Mouse (Mus musculus) gastrocnemius, postnatal 10 days (tissue): ENCODE data around the gene Pmpca. TPM values are rescaled to one million over a fixed set of nuclear protein-coding genes. Genes with fewer than 3 reads are reported as not detected.
A peak's percentile ranks its signal among the peaks of the same experiment; 100 is the strongest.

ENCODE experiments used
- DNase-seq: peaks from one replicate; pipeline ENCODE4 v3.0.0; 2021; ENCODE audit warnings: mixed read lengths
- total RNA-seq, 2 experiments: library from RNA; stranded (reverse); gene quantifications; 2 replicates each; pipeline ENCODE4 v1.2.3; 2021

The Pmpca gene
- total RNA-seq, 2 experiments from 2014 or later, result 124 to 146 TPM

DNA sequence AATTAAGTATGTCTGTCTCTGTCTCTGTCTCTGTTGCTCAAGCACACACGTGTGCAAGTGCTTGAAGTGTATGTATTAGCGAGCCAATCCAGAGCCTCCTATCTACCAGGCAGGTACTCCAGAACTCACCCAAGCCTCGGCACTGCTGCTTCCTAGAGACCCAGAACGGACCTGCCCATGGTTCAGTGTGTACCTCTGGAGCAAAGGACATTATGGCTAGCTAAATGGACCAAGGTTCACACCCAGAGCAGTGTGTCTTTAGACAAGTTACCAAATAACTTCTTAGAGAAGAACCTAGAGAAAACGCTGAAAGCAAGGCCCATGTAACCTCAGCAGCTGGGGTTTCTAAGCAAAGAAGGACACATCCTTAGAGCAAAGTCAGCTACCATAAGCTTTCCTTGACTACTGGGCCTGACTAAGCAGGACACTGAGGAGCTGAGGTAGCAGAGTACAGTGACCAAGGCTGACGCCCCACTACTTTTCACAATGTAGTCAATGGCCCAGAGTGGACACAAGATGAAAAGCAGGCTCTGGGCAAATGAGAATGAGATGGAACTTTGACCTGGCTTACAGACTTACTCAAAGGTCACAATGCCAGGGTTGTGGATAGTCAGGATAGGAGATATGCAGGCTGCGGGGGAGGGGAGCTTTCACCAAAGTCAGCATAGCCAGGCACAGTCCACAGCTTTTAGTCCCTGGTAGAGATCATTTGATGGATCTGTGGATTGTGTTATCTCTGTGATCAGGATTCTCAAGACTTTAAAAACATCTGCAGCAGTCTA, 45.8 kb downstream of the Pmpca start:
- DNase-seq, result no peak

DNA sequence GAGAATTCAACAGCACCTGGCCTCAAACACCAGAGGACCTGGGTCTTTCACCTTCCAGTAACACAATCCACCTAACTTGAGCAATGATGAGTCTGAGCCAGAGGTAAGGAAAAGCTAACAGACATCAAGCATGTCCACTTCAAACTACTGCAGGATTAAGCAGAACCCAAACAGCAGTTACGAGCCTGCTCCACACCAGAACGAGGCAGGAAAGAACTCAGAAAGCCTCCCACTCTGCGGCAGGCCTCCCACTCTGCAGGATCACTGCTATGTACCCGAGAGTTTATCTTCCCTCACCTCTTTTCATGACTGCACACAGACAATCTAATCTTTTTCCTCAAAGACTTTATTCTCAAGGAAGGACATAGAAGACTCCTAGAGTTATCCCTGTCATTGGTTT, 48.1 kb downstream of the Pmpca start:
- DNase-seq, result no peak

DNA sequence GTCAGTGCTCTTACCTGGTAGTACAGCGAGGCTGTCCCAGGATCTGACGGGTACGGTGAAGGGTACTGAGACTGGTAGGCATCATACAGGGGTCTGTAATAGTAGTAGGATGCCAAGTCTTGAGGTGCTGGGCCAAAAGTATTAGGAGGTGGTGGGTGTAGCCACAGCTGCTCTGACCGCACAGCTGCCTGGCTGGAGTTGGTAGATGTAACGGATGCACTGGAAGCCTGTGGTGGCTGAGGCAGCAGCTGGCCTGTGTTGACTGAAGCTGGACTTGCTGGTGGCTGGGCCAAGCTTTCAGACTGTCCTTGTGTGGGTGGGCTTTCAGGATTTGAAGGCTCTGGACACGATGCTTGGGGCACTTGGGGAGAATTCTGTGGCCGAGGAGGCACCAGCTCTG, 49.2 kb downstream of the Pmpca start:
- no peak for DNase-seq

GRCm38 (mm10) chr2:26439671-26440070, 50.5 kb downstream of the Pmpca start:
- DNase-seq, result no peak

- DNase-seq, result no peak
Measured at GRCm38 (mm10) chr2:26441261-26441660, 52.1 kb downstream of the Pmpca start.

GRCm38 (mm10) chr2:26441688-26442087, 52.5 kb downstream of the Pmpca start:
- no peak for DNase-seq

GRCm38 (mm10) chr2:26442843-26443242, 53.7 kb downstream of the Pmpca start:
- no peak for DNase-seq

- DNase-seq, result no peak
Measured at GRCm38 (mm10) chr2:26443876-26444275, 54.7 kb downstream of the Pmpca start.

- no peak for DNase-seq
Measured at GRCm38 (mm10) chr2:26444368-26444767, 55.2 kb downstream of the Pmpca start.

- DNase-seq, result peak; percentile 100
Measured at GRCm38 (mm10) chr2:26444946-26445665, 56.0 kb downstream of the Pmpca start, which contains the start of gene Sec16a. Gene Sec16a, minus strand, starts transcription at chr2:26445216.

GRCm38 (mm10) chr2:26445666-26446445, 56.7 kb downstream of the Pmpca start:
- DNase-seq, result peak; percentile 87

- DNase-seq, result no peak
Measured at GRCm38 (mm10) chr2:26446671-26447070, 57.5 kb downstream of the Pmpca start.

Other genes starting within 250 kb of the Pmpca start
- not detected for gene Lhx3, start 181.1 kb upstream of the Pmpca start, total RNA-seq
- 1 to 10 TPM; 5.9 to 7.6 TPM for gene Qsox2, start 151.8 kb upstream of the Pmpca start, total RNA-seq
- under 1 TPM; 0.09 to 0.14 TPM for gene Ccdc187, start 94.8 kb upstream of the Pmpca start, total RNA-seq
- gene Gpsm1, start 73.8 kb upstream of the Pmpca start, total RNA-seq, result 10 to 100 TPM; 12.9 to 16.6 TPM
- 10 to 100 TPM; 18.0 to 18.9 TPM for gene Dnlz, start 37.2 kb upstream of the Pmpca start, total RNA-seq
- 1 to 10 TPM in 1 of 2 experiments, under 1 TPM in 1; 0.82 to 1.5 TPM for gene Card9, start 28.4 kb upstream of the Pmpca start, total RNA-seq
- gene Snapc4, start 8.7 kb upstream of the Pmpca start, total RNA-seq, result 10 to 100 TPM; 11.1 to 14.5 TPM
- gene Entr1, start within 50 bp of the Pmpca start, total RNA-seq, result 10 to 100 TPM; 25.7 to 35.3 TPM
- gene Inpp5e, start 19.9 kb downstream of the Pmpca start, total RNA-seq, result 1 to 10 TPM; 6.3 to 9.2 TPM
- 10 to 100 TPM; 26.3 to 36.5 TPM for gene Sec16a, start 55.9 kb downstream of the Pmpca start, total RNA-seq
- 10 to 100 TPM; 22.5 to 33.5 TPM for gene Notch1, start 127.3 kb downstream of the Pmpca start, total RNA-seq
- 100 to 1,000 TPM; 104 to 147 TPM for gene Egfl7, start 190.7 kb downstream of the Pmpca start, total RNA-seq
- gene Gm20532, start 197.3 kb downstream of the Pmpca start, total RNA-seq, result under 1 TPM in 1 of 2 experiments, not detected in 1; 0.40 TPM
- 1 to 10 TPM; 9.3 to 9.4 TPM for gene Agpat2, start 215.1 kb downstream of the Pmpca start, total RNA-seq
- gene Fam69b, start 239.1 kb downstream of the Pmpca start, total RNA-seq, result 1 to 10 TPM; 2.9 to 3.4 TPM